Mouse (Mus musculus): ENCODE measurements around the gene Aoc2. TPM values are rescaled to one million over a fixed set of nuclear protein-coding genes. Genes with fewer than 3 reads are reported as not detected.

Gene Aoc2
- polyA plus RNA-seq, 1 experiment: 1.1 TPM

DNA sequence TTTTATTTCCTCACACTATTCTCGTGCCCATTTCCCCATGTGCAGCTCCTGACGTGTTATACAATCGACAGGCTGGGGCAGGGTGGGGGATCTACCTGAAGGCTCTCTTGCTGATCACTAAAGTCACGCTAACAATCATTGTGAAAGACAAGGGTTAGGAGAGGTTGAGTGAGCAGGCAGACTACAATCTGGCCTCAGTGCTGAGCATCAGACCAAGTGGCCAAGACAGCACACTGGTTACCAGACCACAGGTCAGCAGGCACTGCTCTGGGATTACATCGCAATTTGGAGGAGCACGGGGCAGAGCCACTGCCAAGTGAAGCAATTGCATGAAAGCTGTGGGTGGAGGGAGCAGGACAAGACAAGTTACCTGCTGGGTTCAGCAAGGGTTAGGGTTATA is 54.1 kb downstream of the Aoc2 start:
- no peak overlapping the region for H3K27ac ChIP-seq (ENCODE audit: insufficient read depth, low read depth, low read length)
- no peak overlapping the region for H3K4me3 ChIP-seq (ENCODE audit: insufficient read depth, low read length)
- no peaks in the 10 kb centered on the region for H3K4me1 ChIP-seq (ENCODE audit: control insufficient read depth, insufficient read depth, low read length)
- no peak for TF ChIP-seq CTCF (IDR thresholded peaks at IDR 0.05; ENCODE audit: low read depth, low read length)
- no peak for TF ChIP-seq POLR2A (IDR thresholded peaks at IDR 0.05; ENCODE audit: borderline replicate concordance, low read depth, low read length)

Other genes starting within 250 kb of the Aoc2 start
- 0.60 TPM in 1 of 2 replicates, not detected in the other for gene Hsd17b1, start 246.7 kb upstream of the Aoc2 start, polyA plus RNA-seq (2012; ENCODE audit: insufficient read depth, insufficient read length, missing spikeins)
- 16.5 and 19.6 TPM in 2 replicates for gene Coasy, start 242.5 kb upstream of the Aoc2 start, polyA plus RNA-seq (2012; ENCODE audit: insufficient read depth, insufficient read length, missing spikeins)
- 53.8 and 67.3 TPM in 2 replicates for gene Mlx, start 237.8 kb upstream of the Aoc2 start, polyA plus RNA-seq (2012; ENCODE audit: insufficient read depth, insufficient read length, missing spikeins)
- gene Psmc3ip, start 229.6 kb upstream of the Aoc2 start, polyA plus RNA-seq (2012; ENCODE audit: insufficient read depth, insufficient read length, missing spikeins): 4.1 and 4.8 TPM in 2 replicates
- 52.2 and 62.4 TPM in 2 replicates for gene Retreg3, start 205.2 kb upstream of the Aoc2 start, polyA plus RNA-seq (2012; ENCODE audit: insufficient read depth, insufficient read length, missing spikeins)
- 13.3 and 18.6 TPM in 2 replicates for gene Tubg1, start 205.1 kb upstream of the Aoc2 start, polyA plus RNA-seq (2012; ENCODE audit: insufficient read depth, insufficient read length, missing spikeins)
- gene Tubg2, start 169.2 kb upstream of the Aoc2 start, polyA plus RNA-seq (2012; ENCODE audit: insufficient read depth, insufficient read length, missing spikeins): not detected in 2 replicates
- 2.5 and 3.2 TPM in 2 replicates for gene Cntnap1, start 154.5 kb upstream of the Aoc2 start, polyA plus RNA-seq (2012; ENCODE audit: insufficient read depth, insufficient read length, missing spikeins)
- 4.3 and 6.4 TPM in 2 replicates for gene Plekhh3, start 153.7 kb upstream of the Aoc2 start, polyA plus RNA-seq (2012; ENCODE audit: insufficient read depth, insufficient read length, missing spikeins)
- gene Ccr10, start 149.6 kb upstream of the Aoc2 start, polyA plus RNA-seq (2012; ENCODE audit: insufficient read depth, insufficient read length, missing spikeins): not detected in 2 replicates
- gene Ezh1, start 98.6 kb upstream of the Aoc2 start, polyA plus RNA-seq (2012; ENCODE audit: insufficient read depth, insufficient read length, missing spikeins): 48.6 and 52.5 TPM in 2 replicates
- gene Ramp2, start 79.0 kb upstream of the Aoc2 start, polyA plus RNA-seq (2012; ENCODE audit: insufficient read depth, insufficient read length, missing spikeins): not detected in 2 replicates
- gene Vps25, start 71.4 kb upstream of the Aoc2 start, polyA plus RNA-seq (2012; ENCODE audit: insufficient read depth, insufficient read length, missing spikeins): 111 and 114 TPM in 2 replicates
- gene Wnk4, start 64.5 kb upstream of the Aoc2 start, polyA plus RNA-seq (2012; ENCODE audit: insufficient read depth, insufficient read length, missing spikeins): not detected in 2 replicates
- 1.0 and 1.6 TPM in 2 replicates for gene Cntd1, start 46.1 kb upstream of the Aoc2 start, polyA plus RNA-seq (2012; ENCODE audit: insufficient read depth, insufficient read length, missing spikeins)
- 60.1 and 63.3 TPM in 2 replicates for gene Coa3, start 45.9 kb upstream of the Aoc2 start, polyA plus RNA-seq (2012; ENCODE audit: insufficient read depth, insufficient read length, missing spikeins)
- gene Becn1, start 22.8 kb upstream of the Aoc2 start, polyA plus RNA-seq (2012; ENCODE audit: insufficient read depth, insufficient read length, missing spikeins): 78.3 and 80.1 TPM in 2 replicates
- 48.8 and 53.2 TPM in 2 replicates for gene Psme3, start 8.8 kb upstream of the Aoc2 start, polyA plus RNA-seq (2012; ENCODE audit: insufficient read depth, insufficient read length, missing spikeins)
- 0.20 TPM in 1 of 2 replicates, not detected in the other for gene Aoc3, start 5.5 kb downstream of the Aoc2 start, polyA plus RNA-seq (2012; ENCODE audit: insufficient read depth, insufficient read length, missing spikeins)
- gene G6pc, start 42.5 kb downstream of the Aoc2 start, polyA plus RNA-seq (2012; ENCODE audit: insufficient read depth, insufficient read length, missing spikeins): not detected in 2 replicates
- 15.4 and 17.8 TPM in 2 replicates for gene Aarsd1, start 92.6 kb downstream of the Aoc2 start, polyA plus RNA-seq (2012; ENCODE audit: insufficient read depth, insufficient read length, missing spikeins)
- gene Gm27029, start 99.7 kb downstream of the Aoc2 start, polyA plus RNA-seq (2012; ENCODE audit: insufficient read depth, insufficient read length, missing spikeins): 3.9 and 5.3 TPM in 2 replicates
- 11.4 and 12.0 TPM in 2 replicates for gene Rundc1, start 100.0 kb downstream of the Aoc2 start, polyA plus RNA-seq (2012; ENCODE audit: insufficient read depth, insufficient read length, missing spikeins)
- gene Ptges3l, start 100.3 kb downstream of the Aoc2 start, polyA plus RNA-seq (2012; ENCODE audit: insufficient read depth, insufficient read length, missing spikeins): 4.5 and 4.7 TPM in 2 replicates
- 519 and 718 TPM in 2 replicates for gene Rpl27, start 117.2 kb downstream of the Aoc2 start, polyA plus RNA-seq (2012; ENCODE audit: insufficient read depth, insufficient read length, missing spikeins)
- gene Ifi35, start 123.3 kb downstream of the Aoc2 start, polyA plus RNA-seq (2012; ENCODE audit: insufficient read depth, insufficient read length, missing spikeins): 50.6 and 58.7 TPM in 2 replicates
- 9.7 and 11.4 TPM in 2 replicates for gene Rnd2, start 139.9 kb downstream of the Aoc2 start, polyA plus RNA-seq (2012; ENCODE audit: insufficient read depth, insufficient read length, missing spikeins)
- gene Vat1, start 141.2 kb downstream of the Aoc2 start, polyA plus RNA-seq (2012; ENCODE audit: insufficient read depth, insufficient read length, missing spikeins): 180 and 202 TPM in 2 replicates
- 7.9 and 8.2 TPM in 2 replicates for gene Brca1, start 226.9 kb downstream of the Aoc2 start, polyA plus RNA-seq (2012; ENCODE audit: insufficient read depth, insufficient read length, missing spikeins)
- 179 and 198 TPM in 2 replicates for gene Nbr1, start 227.1 kb downstream of the Aoc2 start, polyA plus RNA-seq (2012; ENCODE audit: insufficient read depth, insufficient read length, missing spikeins)